ENCODE assay signal across 8 mouse cellular contexts in genomic region chr7:19295503-19296185, GRCm38 (mm10). TPM values are rescaled to one million over a fixed set of nuclear protein-coding genes. Genes with fewer than 3 reads are reported as not detected.
DNase-seq lines count a peak whose midpoint lies in the region; ATAC-seq and TF ChIP-seq lines count a peak whose summit lies in the region.

No protein-coding gene starts in this region.

- peak; percentile 91 for TF ChIP-seq CTCF in liver, postnatal 0 days (IDR thresholded peaks at IDR 0.05; ENCODE audit: low read depth)

- H3K4me3 ChIP-seq in forebrain, embryonic 15.5 days = peak overlapping the region; percentile 16; the same call in 1 of the 2 replicates
- H3K4me3 ChIP-seq in liver, postnatal 0 days (ENCODE audit: low read depth, low read length) = peak overlapping the region; percentile 41
- H3K4me3 ChIP-seq in neural tube, embryonic 15.5 days (replicated peaks) = no peak overlapping the region; the same call in 1 of the 2 replicates

- intact Hi-C loops in heart, postnatal 25 days (cut with DNase I) = loop anchor here (5.0 kb wide), 1 partner anchor 67 kb away; no protein-coding TSS in a partner anchor

- 18% methylated on average over 22 of the region's 22 CpGs for WGBS in forebrain, embryonic 15.5 days
- 8% methylated on average over 20 of the region's 22 CpGs for WGBS in liver, postnatal 0 days (ENCODE audit: insufficient replicate concordance)
- WGBS in neural tube, embryonic 15.5 days = 14% methylated on average over 21 of the region's 22 CpGs

- 0 out of 2 replicates have a peak overlapping the region, but pooled peaks have one; percentile 53 for H3K27ac ChIP-seq in forebrain, embryonic 15.5 days (replicated peaks)
- no peak overlapping the region for H3K27ac ChIP-seq in liver, postnatal 0 days (ENCODE audit: low read depth)
- H3K27ac ChIP-seq in neural tube, embryonic 15.5 days (replicated peaks) = peak overlapping the region; percentile 37; the same call in 1 of the 2 replicates

- H3K4me1 ChIP-seq in forebrain, embryonic 15.5 days = peaks cover 16% of the 10 kb centered on the region
- peaks cover 15% of the 10 kb centered on the region for H3K4me1 ChIP-seq in liver, postnatal 0 days (ENCODE audit: insufficient read depth)
- H3K4me1 ChIP-seq in neural tube, embryonic 15.5 days = peaks cover 16% of the 10 kb centered on the region

- DNase-seq in ES-CJ7 (ENCODE audit: low read depth, low spot score) = peak; percentile 96
- peak; percentile 94 for DNase-seq in cerebellum, adult 11-12 months
- DNase-seq in heart, postnatal 25 days (ENCODE audit: low spot score) = peak; percentile 87
- peak; percentile 99 for DNase-seq in layer of hippocampus, adult 11-12 months (ENCODE audit: low spot score)
- peak; percentile 95 for DNase-seq in liver, postnatal 0 days
- DNase-seq in testis, postnatal 10 days (ENCODE audit: low spot score) = peak; percentile 99

- H3K27me3 ChIP-seq in forebrain, embryonic 15.5 days = no peaks in the 10 kb centered on the region
- no peaks in the 10 kb centered on the region for H3K27me3 ChIP-seq in liver, postnatal 0 days (ENCODE audit: insufficient read depth, low read length)
- no peaks in the 10 kb centered on the region for H3K27me3 ChIP-seq in neural tube, embryonic 15.5 days (replicated peaks)

- peaks cover 24% of the 10 kb centered on the region for H3K36me3 ChIP-seq in forebrain, embryonic 15.5 days
- no peaks in the 10 kb centered on the region for H3K36me3 ChIP-seq in liver, postnatal 0 days (replicated peaks; ENCODE audit: insufficient read depth, low read length)
- peaks cover 20% of the 10 kb centered on the region for H3K36me3 ChIP-seq in neural tube, embryonic 15.5 days

- H3K4me2 ChIP-seq in forebrain, embryonic 15.5 days (replicated peaks) = peak overlapping the region; percentile 30; the same call in 1 of the 2 replicates
- H3K4me2 ChIP-seq in liver, postnatal 0 days (ENCODE audit: low read depth, low read length) = peak overlapping the region; percentile 76
- peak overlapping the region; percentile 52 for H3K4me2 ChIP-seq in neural tube, embryonic 15.5 days

- TF ChIP-seq EP300 in liver, postnatal 0 days (IDR thresholded peaks at IDR 0.05; ENCODE audit: low read depth) = no peak

- no peak overlapping the region; the same call in 1 of the 2 replicates for H3K9ac ChIP-seq in forebrain, embryonic 15.5 days (replicated peaks)
- H3K9ac ChIP-seq in liver, postnatal 0 days (replicated peaks) = no peak overlapping the region
- H3K9ac ChIP-seq in neural tube, embryonic 15.5 days (replicated peaks) = no peak overlapping the region

- no peaks in the 10 kb centered on the region for H3K9me3 ChIP-seq in forebrain, embryonic 15.5 days
- no peaks in the 10 kb centered on the region for H3K9me3 ChIP-seq in liver, postnatal 0 days (ENCODE audit: low read length)
- no peaks in the 10 kb centered on the region for H3K9me3 ChIP-seq in neural tube, embryonic 15.5 days (replicated peaks)

- ATAC-seq in forebrain, embryonic 15.5 days (replicated peaks) = peak; percentile 81
- peak; percentile 72 for ATAC-seq in liver, postnatal 0 days
- ATAC-seq in neural tube, embryonic 15.5 days (ENCODE audit: low FRiP score) = peak; percentile 60

RNA-seq across cellular contexts. Expression of gene Rtn2, which starts 13.2 kb away (rescaled TPM):
- 123 and 127 TPM in 2 replicates for polyA plus RNA-seq in forebrain, embryonic 15.5 days (2015; fragmentation: Nextera tagmentation; extraction: Ambion mirVana)
- 100 to 1,000 TPM; 124 to 136 TPM for total RNA-seq in heart, postnatal 25 days (2021)
- polyA plus RNA-seq in liver, postnatal 0 days (2015; fragmentation: Nextera tagmentation; extraction: Ambion mirVana) = 1.5 and 4.6 TPM in 2 replicates
- 105 and 121 TPM in 2 replicates for polyA plus RNA-seq in neural tube, embryonic 15.5 days (2015; fragmentation: Nextera tagmentation; extraction: Ambion mirVana)

RNA-seq across cellular contexts. Expression of gene Fosb, which starts 14.2 kb away (rescaled TPM):
- 0.11 TPM in 2 replicates for polyA plus RNA-seq in forebrain, embryonic 15.5 days (2015; fragmentation: Nextera tagmentation; extraction: Ambion mirVana)
- total RNA-seq in heart, postnatal 25 days (2021) = under 1 TPM; 0.59 to 0.81 TPM
- polyA plus RNA-seq in liver, postnatal 0 days (2015; fragmentation: Nextera tagmentation; extraction: Ambion mirVana) = 0.06 TPM in 1 of 2 replicates, not detected in the other
- polyA plus RNA-seq in neural tube, embryonic 15.5 days (2015; fragmentation: Nextera tagmentation; extraction: Ambion mirVana) = 0.09 and 0.18 TPM in 2 replicates

RNA-seq across cellular contexts. Expression of gene Ppm1n, which starts 15.8 kb away (rescaled TPM):
- 0.19 and 0.31 TPM in 2 replicates for polyA plus RNA-seq in forebrain, embryonic 15.5 days (2015; fragmentation: Nextera tagmentation; extraction: Ambion mirVana)
- total RNA-seq in heart, postnatal 25 days (2021) = not detected
- 0.15 TPM in 1 of 2 replicates, not detected in the other for polyA plus RNA-seq in liver, postnatal 0 days (2015; fragmentation: Nextera tagmentation; extraction: Ambion mirVana)
- 1.3 TPM in 2 replicates for polyA plus RNA-seq in neural tube, embryonic 15.5 days (2015; fragmentation: Nextera tagmentation; extraction: Ambion mirVana)

RNA-seq across cellular contexts. Expression of gene Vasp, which starts 24.0 kb away (rescaled TPM):
- polyA plus RNA-seq in forebrain, embryonic 15.5 days (2015; fragmentation: Nextera tagmentation; extraction: Ambion mirVana) = 37.6 and 39.5 TPM in 2 replicates
- total RNA-seq in heart, postnatal 25 days (2021) = 10 to 100 TPM; 35.7 to 39.4 TPM
- 36.2 and 36.4 TPM in 2 replicates for polyA plus RNA-seq in liver, postnatal 0 days (2015; fragmentation: Nextera tagmentation; extraction: Ambion mirVana)
- polyA plus RNA-seq in neural tube, embryonic 15.5 days (2015; fragmentation: Nextera tagmentation; extraction: Ambion mirVana) = 40.9 and 55.5 TPM in 2 replicates

RNA-seq across cellular contexts. Expression of gene Ercc1, which starts 48.9 kb away (rescaled TPM):
- 94.6 and 95.4 TPM in 2 replicates for polyA plus RNA-seq in forebrain, embryonic 15.5 days (2015; fragmentation: Nextera tagmentation; extraction: Ambion mirVana)
- total RNA-seq in heart, postnatal 25 days (2021) = 10 to 100 TPM; 40.7 to 45.1 TPM
- 9.6 and 9.8 TPM in 2 replicates for polyA plus RNA-seq in liver, postnatal 0 days (2015; fragmentation: Nextera tagmentation; extraction: Ambion mirVana)
- 78.5 and 93.5 TPM in 2 replicates for polyA plus RNA-seq in neural tube, embryonic 15.5 days (2015; fragmentation: Nextera tagmentation; extraction: Ambion mirVana)

Comparison
In these comparisons a context has a peak if more than half of its experiments do, and no peak if none do; other contexts are left out.
1. RNA of gene Rtn2, which starts 13.2 kb away (polyA plus RNA-seq): 123 to 127 TPM in forebrain, embryonic 15.5 days and 105 to 121 TPM in neural tube, embryonic 15.5 days; 1.5 to 4.6 TPM in liver, postnatal 0 days; every median in the first group is over 10 times any median in the second.
2. Peak in every context shown above with its lines, with median percentiles within 50 percentile points of each other: DNase-seq, ATAC-seq and H3K4me2 ChIP-seq.